Mouse (Mus musculus) liver, postnatal 0 days (tissue): ENCODE measurements around the gene Ccdc191. TPM values are rescaled to one million over a fixed set of nuclear protein-coding genes. Genes with fewer than 3 reads are reported as not detected.

Source experiments
- ATAC-seq: fragments of 200-750 bp; cut with Nextera tagmentation; 2 replicates; pipeline ENCODE4 v1.8.0; 2017; ENCODE audit warnings: mild to moderate bottlenecking, moderate library complexity
- DNase-seq: peaks from one replicate; pipeline ENCODE4 v3.0.0-alpha.2; 2016
- H3K27ac ChIP-seq: fragments of 300-500 bp; sonication (generic); 2 replicates; pipeline ENCODE4 v1.5.1; 2014; ENCODE audit warnings: antibody characterized with exemption, moderate library complexity, mild to moderate bottlenecking, low read depth
- H3K27me3 ChIP-seq: fragments of 300-500 bp; sonication (generic); 2 replicates; pipeline ENCODE4 v1.6.1; 2014; ENCODE audit warnings: low read length, control low read depth, mixed read lengths; ENCODE audit not compliant: insufficient read depth
- H3K36me3 ChIP-seq: fragments of 300-500 bp; sonication (generic); replicated peaks from 2 replicates; pipeline ENCODE4 v1.6.1; 2014; ENCODE audit warnings: mild to moderate bottlenecking, control low read depth, low read length, moderate library complexity, mixed read lengths; ENCODE audit not compliant: insufficient read depth
- H3K4me1 ChIP-seq: fragments of 300-500 bp; sonication (generic); 2 replicates; pipeline ENCODE4 v1.6.1; 2014; ENCODE audit warnings: antibody characterized with exemption, mild to moderate bottlenecking, control low read depth; ENCODE audit not compliant: insufficient read depth
- H3K4me2 ChIP-seq: fragments of 300-500 bp; sonication (generic); 2 replicates; pipeline ENCODE4 v1.6.1; 2014; ENCODE audit warnings: low read depth, mild to moderate bottlenecking, low read length, moderate library complexity, mixed read lengths
- H3K4me3 ChIP-seq: fragments of 300-500 bp; sonication (generic); 2 replicates; pipeline ENCODE4 v1.5.1; 2014; ENCODE audit warnings: low read depth, low read length
- H3K9ac ChIP-seq: fragments of 300-500 bp; sonication (generic); replicated peaks from 2 replicates; pipeline ENCODE4 v1.6.1; 2014; ENCODE audit warnings: mild to moderate bottlenecking, moderate library complexity
- H3K9me3 ChIP-seq: fragments of 300-500 bp; sonication (generic); 2 replicates; pipeline ENCODE4 v1.6.1; 2016; ENCODE audit warnings: mild to moderate bottlenecking, control low read depth, low read length, mixed read lengths
- CTCF ChIP-seq: sonication (generic); IDR thresholded peaks from 2 replicates; pipeline ENCODE4 v1.5.1; 2016; ENCODE audit warnings: antibody characterized with exemption, low read depth
- EP300 ChIP-seq: IDR thresholded peaks from 2 replicates; pipeline ENCODE4 v1.6.1; 2016; ENCODE audit warnings: antibody characterized with exemption, low read depth, mild to moderate bottlenecking
- WGBS: fragments of 180-500 bp; shearing (Covaris S2); extraction: QIAGEN DNeasy Blood & Tissue Kit; methylation state at CpG from one replicate; pipeline ENCODE4 v1.1.7; 2014; ENCODE audit not compliant: insufficient replicate concordance; 5-methylcytosine and 5-hydroxymethylcytosine counted together
- polyA plus RNA-seq: library from polyadenylated mRNA; unstranded; fragments of >200 nt; fragmentation: Nextera tagmentation; extraction: Ambion mirVana; gene quantifications from 2 replicates; pipeline ENCODE4 v1.2.1, GENCODE M21; 2015

Gene Ccdc191
- 2.9 and 4.0 TPM in 2 replicates for polyA plus RNA-seq

DNA sequence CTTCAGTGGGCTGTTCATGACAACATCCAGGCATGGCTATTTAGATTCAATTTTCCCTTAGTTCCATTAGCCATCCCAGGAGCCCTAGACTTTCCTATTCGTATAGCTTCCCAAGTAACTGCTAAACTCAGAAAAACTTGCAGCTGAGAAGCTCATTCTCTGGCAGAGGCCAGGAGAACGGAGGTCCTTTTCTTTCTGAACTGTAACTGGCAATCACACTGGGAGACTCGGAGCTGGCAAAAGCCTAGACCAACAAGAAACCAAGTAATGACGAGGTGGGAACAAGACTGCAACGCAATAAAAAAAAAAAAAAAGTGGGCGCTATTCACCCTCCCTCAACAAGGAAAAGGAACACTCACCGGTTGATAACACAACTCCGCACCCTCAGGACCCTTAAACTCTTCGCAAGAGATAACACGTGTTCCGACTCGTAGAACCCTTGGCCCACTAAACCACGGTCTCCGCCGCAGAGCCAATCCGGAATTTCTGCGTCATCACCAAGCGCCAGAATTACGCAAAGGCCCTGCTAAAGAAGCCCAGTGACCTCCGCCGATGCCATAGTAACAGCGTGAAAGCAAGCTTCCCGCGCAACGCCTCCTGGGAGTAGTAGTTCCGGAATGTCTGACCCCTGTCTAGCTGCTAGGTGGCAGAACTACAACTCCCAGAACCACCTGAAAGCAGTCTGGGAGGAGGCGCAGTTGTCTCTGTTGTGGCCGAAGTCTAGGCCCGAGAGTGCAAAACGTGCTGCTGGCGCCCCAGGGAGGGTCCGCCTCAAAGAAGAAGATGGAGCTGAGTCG, at the start of gene Ccdc191:
Gene Ccdc191, plus strand, starts transcription at position 593 of the 797 bp plus-strand sequence.
- peak within 1 kb of the TSS; percentile 74 for H3K4me3 ChIP-seq
- peak within 1 kb of the TSS; percentile 88 for H3K4me2 ChIP-seq
- H3K9ac ChIP-seq: peak within 1 kb of the TSS; percentile 71
- peaks cover 11% of the 10 kb centered on the region for H3K4me1 ChIP-seq
- no peaks in the 10 kb centered on the region for H3K27me3 ChIP-seq
- ATAC-seq (peak; percentile 99), DNase-seq (peak; percentile 98)
- peak within 1 kb of the TSS; percentile 84 for H3K27ac ChIP-seq
- WGBS: under 1% methylated on average over 33 of the region's 33 CpGs
- no peak for TF ChIP-seq CTCF
- TF ChIP-seq EP300: 0 out of 2 replicates have a peak, but pooled peaks have one; percentile 67
- no peaks in the 10 kb centered on the region for H3K9me3 ChIP-seq
- H3K36me3 ChIP-seq: no peaks in the 10 kb centered on the region

- TF ChIP-seq CTCF (no peak), EP300 (no peak)
- 58% methylated on average over 1 of the region's 1 CpGs for WGBS
- H3K27me3 ChIP-seq: no peaks in the 10 kb centered on the region
Measured at GRCm38 (mm10) chr16:43841236-43841635, 48.4 kb upstream of the Ccdc191 start.

DNA sequence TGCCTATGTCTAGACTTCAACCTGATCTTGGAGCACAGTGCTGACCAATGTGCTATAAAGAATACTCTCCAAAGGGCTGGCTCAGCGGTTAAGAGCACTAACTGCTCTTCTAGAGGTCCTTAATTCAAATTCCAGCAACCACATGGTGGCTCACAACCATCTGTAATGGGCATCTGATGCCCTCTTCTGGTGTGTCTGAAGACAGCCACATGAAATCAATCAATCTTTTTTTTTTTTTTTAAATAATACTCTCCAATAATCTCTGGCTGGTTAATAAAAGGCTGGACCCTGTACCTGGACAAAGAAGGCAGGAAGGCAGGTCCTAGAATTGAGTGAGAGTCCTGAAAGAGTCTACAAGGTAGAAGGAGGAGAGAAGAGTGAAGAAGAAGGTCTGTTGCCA, 39.8 kb upstream of the Ccdc191 start:
- Histone ChIP-seq H3K4me1 (no peaks in the 10 kb centered on the region), H3K9ac (no peak overlapping the region), H3K4me2 (no peak overlapping the region), H3K9me3 (no peaks in the 10 kb centered on the region), H3K27me3 (no peaks in the 10 kb centered on the region), H3K27ac (no peak overlapping the region), H3K36me3 (no peaks in the 10 kb centered on the region), H3K4me3 (no peak overlapping the region)
- ATAC-seq: no peak
- DNase-seq: no peak
- 51% methylated on average over 1 of the region's 1 CpGs for WGBS
- TF ChIP-seq CTCF (no peak), EP300 (no peak)

More at GRCm38 (mm10) chr16:43841236-43841635, 48.4 kb upstream of the Ccdc191 start:
- no peaks in the 10 kb centered on the region for H3K9me3 ChIP-seq
- no peak overlapping the region for H3K27ac ChIP-seq
- no peak overlapping the region for H3K4me3 ChIP-seq
- DNase-seq (no peak), ATAC-seq (no peak)
- H3K9ac ChIP-seq: no peak overlapping the region
- no peaks in the 10 kb centered on the region for H3K4me1 ChIP-seq
- no peak overlapping the region for H3K4me2 ChIP-seq
- no peaks in the 10 kb centered on the region for H3K36me3 ChIP-seq

GRCm38 (mm10) chr16:43858941-43859476, 30.6 kb upstream of the Ccdc191 start:
- no peak for ATAC-seq
- H3K36me3 ChIP-seq: peaks cover 17% of the 10 kb centered on the region
- H3K9ac ChIP-seq: no peak overlapping the region
- TF ChIP-seq EP300 (no peak), CTCF (no peak)
- H3K9me3 ChIP-seq: no peaks in the 10 kb centered on the region
- H3K27ac ChIP-seq: no peak overlapping the region
- WGBS: 82% methylated on average over 5 of the region's 5 CpGs
- no peak for DNase-seq
- H3K4me3 ChIP-seq: no peak overlapping the region
- no peaks in the 10 kb centered on the region for H3K27me3 ChIP-seq
- H3K4me1 ChIP-seq: no peaks in the 10 kb centered on the region
- no peak overlapping the region for H3K4me2 ChIP-seq

GRCm38 (mm10) chr16:43860624-43861023, 29.0 kb upstream of the Ccdc191 start:
- no peak overlapping the region for H3K9ac ChIP-seq
- H3K4me3 ChIP-seq: no peak overlapping the region
- WGBS: 62% methylated on average over 6 of the region's 6 CpGs
- no peaks in the 10 kb centered on the region for H3K27me3 ChIP-seq
- ATAC-seq (no peak), DNase-seq (no peak)
- TF ChIP-seq CTCF (no peak), EP300 (no peak)
- peaks cover 21% of the 10 kb centered on the region for H3K36me3 ChIP-seq
- H3K4me1 ChIP-seq: no peaks in the 10 kb centered on the region
- H3K4me2 ChIP-seq: no peak overlapping the region
- no peaks in the 10 kb centered on the region for H3K9me3 ChIP-seq
- H3K27ac ChIP-seq: no peak overlapping the region

DNA sequence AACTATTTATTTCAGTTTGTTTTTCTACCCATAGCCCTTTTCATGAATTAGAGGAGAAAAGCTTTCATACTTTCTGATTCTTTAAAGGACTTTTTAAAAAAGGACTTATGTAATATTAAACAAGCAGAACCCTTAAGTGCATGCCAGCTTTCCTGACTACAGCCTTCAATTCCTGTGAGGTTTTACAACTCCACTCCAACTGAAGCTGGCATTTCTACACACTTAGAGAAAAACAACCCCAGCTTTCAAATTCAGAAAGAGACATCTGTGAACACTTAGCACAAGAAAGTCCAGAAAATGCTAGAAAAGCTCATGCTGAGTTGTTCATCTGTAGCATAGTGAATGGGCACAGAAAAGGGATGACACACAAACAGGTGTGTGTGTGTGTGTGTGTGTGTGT, 19.8 kb upstream of the Ccdc191 start:
- Histone ChIP-seq H3K9ac (no peak overlapping the region), H3K36me3 (peaks cover 18% of the 10 kb centered on the region), H3K4me1 (no peaks in the 10 kb centered on the region), H3K27me3 (no peaks in the 10 kb centered on the region), H3K27ac (no peak overlapping the region), H3K4me2 (no peak overlapping the region), H3K9me3 (no peaks in the 10 kb centered on the region), H3K4me3 (no peak overlapping the region)
- no peak for DNase-seq
- TF ChIP-seq CTCF (no peak), EP300 (no peak)
- no peak for ATAC-seq
